Mouse (Mus musculus): ENCODE results near the gene Hsd17b1.

Hsd17b1 gene

GRCm38 (mm10) chr11:101060126-101060525 is 18.1 kb upstream of the Hsd17b1 start:
- peak; percentile 41 for DNase-seq (ENCODE audit: low read depth, low spot score)

- peak; percentile 7 for DNase-seq (ENCODE audit: low read depth, low spot score)
These were observed 17.2 kb upstream of the Hsd17b1 start for GRCm38 (mm10) chr11:101061049-101061448.

DNA sequence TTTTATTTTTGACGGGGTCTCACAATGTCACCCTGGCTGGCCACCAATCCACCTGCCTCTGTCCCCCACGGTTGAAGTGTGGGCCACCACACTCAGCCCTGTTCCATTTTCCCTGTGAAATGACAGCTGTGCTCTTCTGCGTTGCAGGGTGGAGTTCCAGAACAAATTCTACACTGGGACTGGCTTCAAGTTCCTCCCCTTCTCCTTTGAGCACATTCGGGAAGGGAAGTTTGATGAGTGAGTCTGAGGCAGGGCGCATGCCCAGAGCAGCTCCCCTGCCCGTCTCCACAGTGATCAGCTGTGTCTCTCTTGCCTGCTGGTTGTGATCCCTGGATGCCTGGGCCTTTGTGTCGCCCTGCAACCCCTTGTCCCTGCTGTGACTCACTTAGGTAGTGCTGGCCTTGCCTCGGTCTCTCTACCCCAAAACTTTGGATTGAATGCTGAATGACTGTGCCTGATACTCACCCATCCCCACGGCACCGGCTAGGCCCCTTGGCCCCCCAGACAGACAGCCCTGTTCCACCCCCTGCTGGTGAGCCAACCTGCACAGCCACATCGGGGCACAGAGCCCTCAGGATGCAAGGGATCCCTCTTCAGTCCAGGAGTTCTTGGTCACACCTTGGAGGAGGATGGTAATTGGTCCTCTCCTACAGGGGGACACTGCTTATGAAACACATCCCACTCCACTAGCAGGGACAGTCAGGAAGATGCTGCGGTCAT is 15.9 kb upstream of the Hsd17b1 start:
- peak; percentile 33 for DNase-seq (ENCODE audit: low read depth, low spot score)

- no peak for DNase-seq (ENCODE audit: low read depth, low spot score)
These were observed 15.1 kb upstream of the Hsd17b1 start for GRCm38 (mm10) chr11:101062971-101063675.

DNA sequence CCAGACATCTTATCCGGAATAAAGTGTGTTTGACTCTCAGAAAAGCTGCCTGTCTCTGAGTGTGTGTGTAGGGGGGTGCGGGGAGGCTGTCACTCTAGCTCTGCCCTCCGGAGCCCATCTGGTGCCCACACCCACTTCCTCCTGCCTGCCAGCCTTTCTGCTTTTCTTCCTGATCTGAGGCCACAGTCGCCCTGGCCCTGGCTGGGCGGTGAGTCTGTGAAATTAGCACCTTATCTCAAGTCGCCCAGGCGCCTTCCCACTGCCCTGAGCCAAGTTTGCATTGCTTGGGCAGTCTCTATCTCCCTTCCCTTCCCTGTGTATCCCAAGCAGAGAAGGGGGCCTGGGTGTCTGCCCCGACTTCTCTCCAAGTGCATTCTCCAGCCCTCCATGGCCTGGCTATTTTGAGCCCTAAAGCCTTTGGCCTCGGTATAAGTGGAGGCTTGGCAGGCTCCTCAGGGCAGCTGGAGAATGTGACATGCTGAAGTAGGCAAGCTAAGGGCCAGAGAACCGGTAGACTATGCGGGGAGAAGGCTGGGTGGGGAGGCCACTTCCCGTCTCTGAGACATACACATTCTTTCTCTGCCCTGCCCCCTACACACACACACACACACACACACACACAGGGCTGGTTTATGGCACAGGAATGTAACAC is 14.4 kb upstream of the Hsd17b1 start:
- peak; percentile 76 for DNase-seq (ENCODE audit: low read depth, low spot score)

DNA sequence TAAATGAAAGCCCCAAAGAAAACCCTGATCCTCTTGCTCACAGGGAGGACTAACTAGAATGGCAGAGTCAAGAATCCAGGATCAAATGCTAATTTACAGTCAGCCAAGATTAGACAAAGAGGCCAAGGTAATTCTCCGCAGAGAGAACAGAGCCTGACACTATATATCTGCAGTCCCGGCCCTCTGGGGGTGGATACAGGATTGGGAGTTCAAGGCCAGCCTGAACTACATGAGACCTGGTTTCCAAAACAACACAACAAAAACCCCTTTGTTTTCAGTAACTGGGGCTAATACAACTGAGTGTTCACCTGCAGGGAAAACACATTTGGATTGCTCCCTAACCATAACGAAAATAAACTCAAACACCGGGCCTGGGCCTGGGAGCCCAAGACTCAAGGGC is 13.7 kb upstream of the Hsd17b1 start:
- no peak for DNase-seq (ENCODE audit: low read depth, low spot score)

DNA sequence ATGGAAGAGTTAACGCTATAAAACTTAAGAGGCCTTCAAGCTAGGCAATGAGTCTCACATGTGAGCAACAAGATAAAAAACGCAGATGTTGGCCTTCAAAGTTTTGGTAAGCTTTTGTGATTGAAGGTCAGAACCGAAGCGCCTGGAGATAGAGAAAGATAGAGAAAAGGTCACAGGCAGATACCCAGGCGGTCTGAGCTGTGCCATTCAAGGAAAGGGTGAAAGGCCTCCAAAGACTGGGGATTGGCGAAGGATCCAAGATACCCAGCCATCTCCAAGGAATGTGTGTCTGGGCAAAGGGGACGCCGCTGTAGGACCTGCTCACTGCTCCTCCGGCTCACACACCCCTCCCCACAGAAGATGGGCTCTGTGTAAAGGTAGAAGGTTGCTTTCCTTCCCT is 13.2 kb upstream of the Hsd17b1 start:
- DNase-seq (ENCODE audit: low read depth, low spot score): no peak

GRCm38 (mm10) chr11:101066549-101067412 is 11.4 kb upstream of the Hsd17b1 start:
- DNase-seq (ENCODE audit: low read depth, low spot score): peak; percentile 89

- peak; percentile 93 for DNase-seq (ENCODE audit: low read depth, low spot score)
These were observed 8.6 kb upstream of the Hsd17b1 start, which contains the start of gene Naglu for GRCm38 (mm10) chr11:101069391-101070188. Naglu (plus strand) TSS chr11:101070012.

GRCm38 (mm10) chr11:101070189-101070527 is 8.1 kb upstream of the Hsd17b1 start:
- DNase-seq (ENCODE audit: low read depth, low spot score): no peak

DNA sequence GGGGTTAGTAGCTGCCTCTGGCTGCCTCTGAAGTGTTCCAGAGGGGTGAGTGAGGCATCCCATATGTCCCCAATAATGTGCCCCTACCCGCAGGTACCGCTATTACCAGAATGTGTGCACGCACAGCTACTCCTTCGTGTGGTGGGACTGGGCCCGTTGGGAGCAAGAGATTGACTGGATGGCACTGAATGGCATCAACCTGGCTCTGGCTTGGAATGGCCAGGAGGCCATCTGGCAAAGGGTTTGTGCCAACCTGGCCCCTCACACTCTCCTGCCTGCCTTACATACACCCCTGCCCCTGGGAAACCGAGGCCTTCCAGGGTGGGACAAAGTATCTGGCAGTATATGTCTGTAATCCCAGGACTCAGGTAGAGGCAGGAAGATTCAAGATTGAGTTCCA is 7.2 kb upstream of the Hsd17b1 start:
- no peak for DNase-seq (ENCODE audit: low read depth, low spot score)

DNA sequence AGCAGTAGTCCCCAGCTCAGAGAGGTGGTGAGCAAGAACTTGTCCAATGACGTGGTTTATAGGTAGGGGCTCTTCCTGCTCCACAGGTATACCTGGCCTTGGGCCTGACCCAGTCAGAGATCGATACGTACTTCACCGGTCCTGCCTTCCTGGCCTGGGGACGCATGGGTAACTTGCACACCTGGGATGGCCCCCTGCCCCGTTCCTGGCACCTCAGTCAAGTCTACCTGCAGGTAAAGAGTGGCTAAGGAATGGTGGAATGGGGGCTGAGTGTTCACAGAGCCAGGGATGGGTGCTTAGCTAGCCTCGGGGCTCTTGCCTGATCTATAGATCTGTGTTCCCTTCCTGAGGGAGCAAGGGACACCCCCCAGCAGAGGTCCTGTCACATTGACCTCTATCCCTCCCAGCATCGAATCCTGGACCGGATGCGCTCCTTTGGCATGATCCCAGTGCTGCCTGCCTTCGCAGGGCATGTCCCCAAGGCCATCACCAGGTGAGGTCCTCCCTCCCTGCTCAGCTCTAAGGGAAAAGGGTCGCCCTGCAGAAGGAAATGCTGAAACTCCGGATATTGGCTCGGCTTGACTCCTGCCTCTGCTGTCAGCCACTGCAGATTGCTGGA is 6.3 kb upstream of the Hsd17b1 start:
- DNase-seq (ENCODE audit: low read depth, low spot score): no peak

DNA sequence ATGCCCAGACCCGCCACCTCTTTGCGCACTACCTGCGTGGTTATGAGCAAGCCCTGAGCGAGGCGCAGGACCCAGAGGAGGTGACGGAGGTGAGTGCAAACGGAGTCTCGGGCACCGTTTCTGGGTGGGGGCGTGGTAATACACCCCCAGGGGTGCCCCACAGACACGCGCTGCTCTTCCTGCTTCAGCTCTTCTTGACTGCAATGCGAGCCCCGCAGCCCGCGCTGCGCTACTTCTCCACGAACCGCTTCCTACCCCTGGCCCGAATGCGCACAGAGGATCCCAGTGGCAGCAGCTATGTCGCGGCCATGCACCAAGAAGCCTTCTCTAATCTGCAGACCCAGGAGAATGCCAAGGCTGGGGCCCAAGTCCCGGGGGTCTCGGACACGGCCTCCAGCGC is 1.5 kb downstream of the Hsd17b1 start:
- DNase-seq (ENCODE audit: low read depth, low spot score): peak; percentile 41

DNA sequence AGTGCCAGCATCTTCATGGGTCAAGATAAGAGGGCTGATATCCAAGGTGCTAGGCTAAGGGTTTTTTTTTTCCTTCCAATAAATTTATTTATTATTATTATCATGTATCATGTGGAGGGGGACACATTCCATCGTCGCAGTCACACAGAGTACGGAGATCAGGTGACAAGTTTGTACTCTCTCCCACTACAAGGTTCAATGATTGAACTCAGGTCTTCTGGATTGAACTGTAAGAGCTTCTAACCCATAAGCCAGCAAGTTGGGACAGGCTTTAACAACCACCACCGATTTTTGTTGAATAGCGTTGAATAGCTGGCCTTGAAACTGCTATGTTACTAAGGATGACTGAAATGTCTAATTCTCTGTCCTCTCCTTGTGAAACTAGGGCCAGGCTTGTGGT is 2.2 kb downstream of the Hsd17b1 start:
- no peak for DNase-seq (ENCODE audit: low read depth, low spot score)

DNA sequence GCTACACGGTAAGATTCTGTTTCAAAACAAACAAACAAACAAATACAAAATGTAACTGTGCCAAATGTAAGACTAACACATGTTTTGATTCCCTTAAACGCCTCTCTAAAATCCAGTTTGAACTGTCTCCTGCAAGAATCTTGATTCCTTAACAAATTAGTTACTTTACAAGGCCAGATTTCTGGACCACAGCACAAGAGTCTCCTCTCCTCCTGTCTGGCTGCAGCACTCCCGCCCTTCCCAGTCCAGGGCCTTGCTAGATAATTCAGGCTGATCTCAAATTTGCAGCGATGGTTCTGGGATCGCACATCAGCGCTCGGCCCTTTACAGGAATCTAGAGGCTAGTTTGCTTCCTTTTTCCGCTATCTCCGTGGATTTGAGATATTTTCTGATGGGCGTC is 3.4 kb downstream of the Hsd17b1 start:
- DNase-seq (ENCODE audit: low read depth, low spot score): no peak

GRCm38 (mm10) chr11:101082208-101083082 is 4.2 kb downstream of the Hsd17b1 start, which contains the start of gene Coasy:
Coasy (plus strand) TSS chr11:101082565.
- DNase-seq (ENCODE audit: low read depth, low spot score): peak; percentile 91

DNA sequence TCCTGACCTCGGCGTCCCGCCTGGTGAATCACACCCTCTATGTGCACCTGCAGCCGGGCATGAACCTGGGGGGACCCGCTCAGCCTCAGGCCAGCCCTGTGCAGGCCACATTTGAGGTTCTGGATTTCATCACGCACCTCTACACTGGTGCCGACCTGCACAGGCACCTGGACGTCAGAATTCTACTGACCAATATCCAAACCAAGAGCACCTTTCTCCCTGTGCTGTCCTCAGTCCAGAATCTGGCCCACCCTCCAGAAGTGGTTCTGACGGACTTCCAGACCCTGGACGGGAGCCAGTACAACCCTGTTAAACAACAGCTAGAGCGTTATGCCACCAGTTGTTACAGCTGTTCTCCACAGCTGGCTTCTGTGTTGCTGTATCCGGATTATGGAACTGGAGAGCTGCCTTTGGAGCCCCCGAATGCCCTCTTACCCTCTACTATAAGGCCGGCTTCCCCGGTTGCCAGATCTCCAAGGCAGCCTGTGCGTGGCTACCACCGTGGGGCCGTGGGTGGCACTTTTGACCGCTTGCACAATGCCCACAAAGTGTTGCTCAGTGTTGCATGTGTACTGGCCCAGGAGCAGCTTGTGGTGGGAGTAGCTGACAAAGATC is 5.0 kb downstream of the Hsd17b1 start:
- DNase-seq (ENCODE audit: low read depth, low spot score): no peak

- DNase-seq (ENCODE audit: low read depth, low spot score): no peak
These were observed 6.0 kb downstream of the Hsd17b1 start for GRCm38 (mm10) chr11:101084246-101084645.

- no peak for DNase-seq (ENCODE audit: low read depth, low spot score)
These were observed 6.6 kb downstream of the Hsd17b1 start for GRCm38 (mm10) chr11:101084811-101085210.
